Comparison of ENCODE assay signal across 17 mouse cellular contexts in genomic region chr4:104835096-104835495, GRCm38 (mm10). TPM values are rescaled to one million over a fixed set of nuclear protein-coding genes. Genes with fewer than 3 reads are reported as not detected.
DNase-seq lines count a peak whose midpoint lies in the region; ATAC-seq lines count a peak whose summit lies in the region.
"Had no signal": no experiment of that assay in that cellular context is flagged by ENCODE, and none has a peak within 500 bp of the region (broad histone marks: within the 10 kb centered on the region; RNA-seq: fewer than 3 reads in every experiment).

No protein-coding gene starts in this region.

- no peaks in the 10 kb centered on the region for H3K9me3 ChIP-seq in heart, embryonic 10.5 days
- no peaks in the 10 kb centered on the region for H3K9me3 ChIP-seq in hindbrain, embryonic 13.5 days
- H3K9me3 ChIP-seq in midbrain, embryonic 16.5 days (replicated peaks; ENCODE audit: control insufficient read depth, low read length, poor library complexity, severe bottlenecking), result no peaks in the 10 kb centered on the region

- WGBS in heart, embryonic 10.5 days, result 56% methylated on average over 5 of the region's 5 CpGs
- WGBS in hindbrain, embryonic 13.5 days, result 7% methylated on average over 5 of the region's 5 CpGs
- 9% methylated on average over 5 of the region's 5 CpGs for WGBS in midbrain, embryonic 16.5 days

- no peak overlapping the region for H3K4me3 ChIP-seq in heart, embryonic 10.5 days
- H3K4me3 ChIP-seq in hindbrain, embryonic 13.5 days, result no peak overlapping the region
- no peak overlapping the region for H3K4me3 ChIP-seq in midbrain, embryonic 16.5 days (ENCODE audit: low read depth, low read length)
- H3K4me3 ChIP-seq: megakaryocyte, embryonic 14.5 days had no signal

- H3K4me2 ChIP-seq in hindbrain, embryonic 13.5 days, result no peak overlapping the region
- no peak overlapping the region for H3K4me2 ChIP-seq in midbrain, embryonic 16.5 days (ENCODE audit: low read length)

- no peak overlapping the region for H3K27ac ChIP-seq in heart, embryonic 10.5 days
- H3K27ac ChIP-seq in hindbrain, embryonic 13.5 days, result peak overlapping the region; percentile 53
- peak overlapping the region; percentile 60 for H3K27ac ChIP-seq in midbrain, embryonic 16.5 days (ENCODE audit: low read length)
- H3K27ac ChIP-seq: kidney, postnatal 0 days had no signal

- ATAC-seq in hindbrain, embryonic 13.5 days (ENCODE audit: low FRiP score), result peak; percentile 72; the same call in 1 of the 2 replicates
- ATAC-seq in midbrain, embryonic 16.5 days, result peak; percentile 90
- ATAC-seq in inflammation-experienced regulatory T-cells, adult 6 months, result no peak
- ATAC-seq in cerebellum, adult (ENCODE audit: insufficient number of reproducible peaks, low FRiP score, low TSS enrichment), result no peak
- ATAC-seq: liver, postnatal 0 days had no signal

- intact Hi-C loops in heart, postnatal 25 days (cut with DNase I), result no loop called here

- peak; percentile 19 for DNase-seq in heart, embryonic 10.5 days (ENCODE audit: low spot score)
- no peak for DNase-seq in heart, postnatal 25 days (ENCODE audit: low spot score)
- peak; percentile 49 for DNase-seq in embryo, embryonic 11 days
- no peak for DNase-seq in kidney, postnatal 4 days
- DNase-seq: B cell, adult 2 months; heart, postnatal 36 days; liver, postnatal 0 days had no signal

- no peaks in the 10 kb centered on the region for H3K4me1 ChIP-seq in heart, embryonic 10.5 days
- H3K4me1 ChIP-seq in hindbrain, embryonic 13.5 days (replicated peaks), result peaks cover 18% of the 10 kb centered on the region
- H3K4me1 ChIP-seq in midbrain, embryonic 16.5 days (ENCODE audit: control insufficient read depth, insufficient read depth, low read length), result peaks cover 13% of the 10 kb centered on the region; the same call in 1 of the 2 replicates
- H3K4me1 ChIP-seq: megakaryocyte, embryonic 14.5 days had no signal

- H3K27me3 ChIP-seq in heart, embryonic 10.5 days (ENCODE audit: insufficient read depth, poor library complexity, severe bottlenecking), result no peaks in the 10 kb centered on the region
- H3K27me3 ChIP-seq in hindbrain, embryonic 13.5 days, result no peaks in the 10 kb centered on the region
- H3K27me3 ChIP-seq in midbrain, embryonic 16.5 days (ENCODE audit: control insufficient read depth, insufficient read depth, low read depth, low read length), result no peaks in the 10 kb centered on the region
- H3K27me3 ChIP-seq: megakaryocyte, embryonic 14.5 days had no signal

- no peak overlapping the region for H3K9ac ChIP-seq in hindbrain, embryonic 13.5 days
- no peak overlapping the region for H3K9ac ChIP-seq in midbrain, embryonic 16.5 days (ENCODE audit: low read depth, low read length)
- H3K9ac ChIP-seq: liver, postnatal 0 days had no signal

- no peaks in the 10 kb centered on the region for H3K36me3 ChIP-seq in heart, embryonic 10.5 days
- H3K36me3 ChIP-seq in hindbrain, embryonic 13.5 days, result no peaks in the 10 kb centered on the region
- no peaks in the 10 kb centered on the region for H3K36me3 ChIP-seq in midbrain, embryonic 16.5 days (ENCODE audit: control insufficient read depth, insufficient read depth, low read length)
- H3K36me3 ChIP-seq: G1E had no signal

RNA-seq across cellular contexts. Expression of gene Gm17662, which starts 22.0 kb away (rescaled TPM):
- polyA plus RNA-seq in heart, embryonic 10.5 days (2016; fragmentation: Nextera tagmentation; extraction: Ambion mirVana), result not detected in 2 replicates
- total RNA-seq in heart, postnatal 25 days (2021), result not detected
- polyA plus RNA-seq in hindbrain, embryonic 13.5 days (2015; fragmentation: Nextera tagmentation; extraction: Ambion mirVana), result not detected in 2 replicates
- polyA plus RNA-seq in midbrain, embryonic 16.5 days (2015; fragmentation: Nextera tagmentation; extraction: Ambion mirVana), result not detected in 2 replicates
- not detected for polyA plus RNA-seq in inflammation-experienced regulatory T-cells, adult 6 months (2017; shearing (Covaris generic))
- total RNA-seq: G1E; granulocyte monocyte progenitor cell, adult 5-6 weeks; heart, postnatal 36 days; left cerebral cortex, postnatal 36 days had no signal
- polyA plus RNA-seq: cortical plate, adult 2 months; G1E; kidney, postnatal 0 days; liver, postnatal 0 days had no signal

RNA-seq across cellular contexts. Expression of gene C8a, which starts 41.1 kb away (rescaled TPM):
- 0.14 and 1.1 TPM in 2 replicates for polyA plus RNA-seq in heart, embryonic 10.5 days (2016; fragmentation: Nextera tagmentation; extraction: Ambion mirVana)
- not detected for total RNA-seq in heart, postnatal 25 days (2021)
- not detected in 2 replicates for polyA plus RNA-seq in hindbrain, embryonic 13.5 days (2015; fragmentation: Nextera tagmentation; extraction: Ambion mirVana)
- not detected in 2 replicates for polyA plus RNA-seq in midbrain, embryonic 16.5 days (2015; fragmentation: Nextera tagmentation; extraction: Ambion mirVana)
- not detected for polyA plus RNA-seq in inflammation-experienced regulatory T-cells, adult 6 months (2017; shearing (Covaris generic))
- total RNA-seq: G1E; granulocyte monocyte progenitor cell, adult 5-6 weeks; heart, postnatal 36 days; left cerebral cortex, postnatal 36 days had no signal
- polyA plus RNA-seq: G1E had no signal

Comparison
In these comparisons a context has a peak if more than half of its experiments do, and no peak if none do; other contexts are left out.
1. DNase-seq: peak in heart, embryonic 10.5 days (single experiment) and embryo, embryonic 11 days (single experiment); none in heart, postnatal 25 days (single experiment) and kidney, postnatal 4 days (0 of 2).
2. ATAC-seq: peak in hindbrain, embryonic 13.5 days (single experiment) and midbrain, embryonic 16.5 days (single experiment); none in inflammation-experienced regulatory T-cells, adult 6 months (single experiment) and cerebellum, adult (single experiment).